8 mouse cellular contexts compared by ENCODE assay signal in the genomic region with DNA sequence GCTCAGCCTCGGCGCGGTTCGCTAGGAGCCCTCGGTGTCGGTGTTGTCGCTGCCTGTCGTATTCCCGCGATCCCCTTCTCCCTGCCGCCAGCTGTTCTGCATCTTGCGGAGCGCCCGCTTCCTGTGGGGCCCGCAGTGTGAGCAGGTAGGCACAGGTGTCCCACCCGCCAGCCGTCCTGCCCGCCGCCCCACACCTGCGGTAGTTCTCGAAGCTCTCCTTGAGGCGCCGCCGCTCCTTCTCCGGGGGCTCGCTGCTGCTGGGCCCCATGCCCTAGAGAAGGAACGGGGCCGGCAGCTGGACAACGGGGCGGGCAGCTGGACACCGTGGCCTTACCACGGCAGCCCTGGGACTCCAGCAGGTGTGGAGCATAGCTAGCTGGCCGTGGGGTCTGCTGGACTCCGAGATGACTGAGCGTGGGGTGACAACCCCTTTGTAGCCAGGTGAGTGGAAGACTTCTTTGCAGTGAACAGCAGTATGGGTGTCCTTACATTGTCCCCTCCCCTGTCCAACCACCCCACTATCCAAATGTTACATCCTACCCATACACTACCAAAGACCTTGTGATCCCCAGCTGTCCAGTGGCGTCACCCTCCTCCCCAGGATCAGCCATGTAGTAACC. TPM values are rescaled to one million over a fixed set of nuclear protein-coding genes. Genes with fewer than 3 reads are reported as not detected.
DNase-seq lines count a peak whose midpoint lies in the region; ATAC-seq and TF ChIP-seq lines count a peak whose summit lies in the region.

No protein-coding gene starts in this region.

- in situ Hi-C loops in CH12.LX (cut with MboI; ENCODE audit: low pct_ligation_motif_present, low pct_unique_long_range_greater_than_20kb, low sequenced_read_pairs), result loop anchor here (5.0 kb wide), 1 partner anchor 55 kb away; the partner anchor contains the start of gene Inpp5e

- no peaks in the 10 kb centered on the region for H3K27me3 ChIP-seq in kidney, embryonic 16.5 days (ENCODE audit: insufficient read depth, low read length)
- H3K27me3 ChIP-seq in CH12.LX (replicated peaks), result no peaks in the 10 kb centered on the region
- H3K27me3 ChIP-seq in liver, embryonic 14.5 days (ENCODE audit: control insufficient read depth, insufficient read depth, low read length), result no peaks in the 10 kb centered on the region
- H3K27me3 ChIP-seq in stomach, embryonic 16.5 days (ENCODE audit: control insufficient read depth, insufficient read depth, low read length), result no peaks in the 10 kb centered on the region

- no peaks in the 10 kb centered on the region for H3K79me2 ChIP-seq in CH12.LX (replicated peaks; ENCODE audit: control insufficient read depth, extremely low read depth, insufficient read depth, poor library complexity, severe bottlenecking)

- H3K36me3 ChIP-seq in kidney, embryonic 16.5 days (ENCODE audit: insufficient read depth, low read length), result peaks cover 16% of the 10 kb centered on the region
- peaks cover 22 to 58% of the 10 kb centered on the region in 2 experiments for H3K36me3 ChIP-seq in CH12.LX (replicated peaks in 1 of 2; ENCODE audit: control insufficient read depth in 1 of 2, insufficient read depth in 1 of 2, low read length in 1 of 2)
- no peaks in the 10 kb centered on the region for H3K36me3 ChIP-seq in liver, embryonic 14.5 days (replicated peaks; ENCODE audit: control insufficient read depth, insufficient read depth, low read depth)
- peaks cover 7% of the 10 kb centered on the region; the same call in 1 of the 2 replicates for H3K36me3 ChIP-seq in stomach, embryonic 16.5 days (ENCODE audit: control insufficient read depth, insufficient read depth, low read length)

- no peak for TF ChIP-seq POLR2A in CH12.LX (IDR thresholded peaks at IDR 0.05; ENCODE audit: low read depth, low read length)

- dilution Hi-C loops in CH12.LX (cut with MboI; ENCODE audit: extremely low pct_ligation_motif_present, extremely low pct_unique_long_range_greater_than_20kb, low sequenced_read_pairs), result no loop called here

- TF ChIP-seq RAD21 in CH12.LX (IDR thresholded peaks at IDR 0.05; ENCODE audit: low read depth, low read length), result no peak

- H3K4me1 ChIP-seq in kidney, embryonic 16.5 days (ENCODE audit: insufficient read depth, low read length), result peaks cover 19% of the 10 kb centered on the region
- peaks cover 10 to 19% of the 10 kb centered on the region in 2 experiments for H3K4me1 ChIP-seq in CH12.LX (ENCODE audit: control insufficient read depth in 1 of 2, insufficient read depth in 2 of 2)
- peaks cover 10 to 14% of the 10 kb centered on the region in 2 experiments for H3K4me1 ChIP-seq in liver, embryonic 14.5 days (replicated peaks; ENCODE audit: control insufficient read depth in 2 of 2, insufficient read depth in 2 of 2, low read length in 1 of 2)
- H3K4me1 ChIP-seq in stomach, embryonic 16.5 days (ENCODE audit: control insufficient read depth, insufficient read depth, low read length), result peaks cover 20% of the 10 kb centered on the region

- no peak for DNase-seq in kidney, postnatal 25 days
- DNase-seq in CH12.LX (ENCODE audit: extremely low read depth), result no peak
- peak; percentile 54 for DNase-seq in cerebellum, adult 11 months
- no peak for DNase-seq in liver, embryonic 14.5 days (ENCODE audit: low read depth in 3 of 3, low spot score in 3 of 3)
- no peak for DNase-seq in frontal cortex, postnatal 25 days (ENCODE audit: low spot score in 2 of 2)

- no peaks in the 10 kb centered on the region for H3K9me3 ChIP-seq in kidney, embryonic 16.5 days (ENCODE audit: low read length)
- H3K9me3 ChIP-seq in CH12.LX (replicated peaks; ENCODE audit: low read length), result no peaks in the 10 kb centered on the region
- no peaks in the 10 kb centered on the region for H3K9me3 ChIP-seq in liver, embryonic 14.5 days (ENCODE audit: control insufficient read depth, low read length)
- H3K9me3 ChIP-seq in stomach, embryonic 16.5 days (replicated peaks; ENCODE audit: control insufficient read depth, low read length), result no peaks in the 10 kb centered on the region

- no peak for TF ChIP-seq EP300 in CH12.LX (IDR thresholded peaks at IDR 0.05; ENCODE audit: low read length)
- TF ChIP-seq EP300 in liver, embryonic 14.5 days (IDR thresholded peaks at IDR 0.05; ENCODE audit: low read depth), result no peak

- peak overlapping the region; percentile 98 for H3K4me2 ChIP-seq in kidney, embryonic 16.5 days (replicated peaks; ENCODE audit: low read depth, low read length)
- peak overlapping the region; percentile 87 for H3K4me2 ChIP-seq in CH12.LX (ENCODE audit: insufficient read depth, low read depth, poor library complexity, severe bottlenecking)
- peak overlapping the region; percentile 88 for H3K4me2 ChIP-seq in liver, embryonic 14.5 days (ENCODE audit: low read depth)
- peak overlapping the region; percentile 98 for H3K4me2 ChIP-seq in stomach, embryonic 16.5 days (ENCODE audit: low read depth, low read length)

- H3K4me3 ChIP-seq in kidney, embryonic 16.5 days (ENCODE audit: low read length), result peak overlapping the region; percentile 84
- peak overlapping the region; percentile 77 to 88 (median 85) for H3K4me3 ChIP-seq in CH12.LX (replicated peaks in 1 of 3; ENCODE audit: low read depth in 2 of 3, low read length in 2 of 3, poor library complexity in 1 of 3)
- peak overlapping the region; percentile 77 to 85 for H3K4me3 ChIP-seq in liver, embryonic 14.5 days (ENCODE audit: insufficient read depth in 1 of 2, low read depth in 2 of 2, low read length in 2 of 2)
- peak overlapping the region; percentile 82 for H3K4me3 ChIP-seq in stomach, embryonic 16.5 days (replicated peaks; ENCODE audit: low read length)

- peak overlapping the region; percentile 95 for H3K9ac ChIP-seq in kidney, embryonic 16.5 days (replicated peaks; ENCODE audit: low read length)
- peak overlapping the region; percentile 71 for H3K9ac ChIP-seq in CH12.LX (ENCODE audit: insufficient read depth, low read depth)
- peak overlapping the region; percentile 92 for H3K9ac ChIP-seq in liver, embryonic 14.5 days (replicated peaks)
- peak overlapping the region; percentile 93 for H3K9ac ChIP-seq in stomach, embryonic 16.5 days (ENCODE audit: low read length)

- no peak for TF ChIP-seq CTCF in CH12.LX (conservative IDR thresholded peaks at IDR 0.05 in 1 of 2, IDR thresholded peaks at IDR 0.05 in 1 of 2; ENCODE audit: low read depth in 2 of 2, low read length in 2 of 2)
- no peak for TF ChIP-seq CTCF in liver, embryonic 14.5 days (IDR thresholded peaks at IDR 0.05; ENCODE audit: low read depth)

- ATAC-seq in kidney, embryonic 16.5 days (ENCODE audit: low FRiP score, low TSS enrichment), result peak; percentile 40
- ATAC-seq in granulocyte monocyte progenitor cell, adult 5-6 weeks (replicated peaks; ENCODE audit: poor library complexity, severe bottlenecking), result peak; percentile 12; the same call in 1 of the 2 replicates
- ATAC-seq in liver, embryonic 14.5 days (ENCODE audit: insufficient read depth), result peak; percentile 33; the same call in 1 of the 2 replicates
- peak; percentile 16; the same call in 1 of the 2 replicates for ATAC-seq in stomach, embryonic 16.5 days (ENCODE audit: insufficient read depth, low FRiP score)

- peak overlapping the region; percentile 43; the same call in 1 of the 2 replicates for H3K27ac ChIP-seq in kidney, embryonic 16.5 days (ENCODE audit: low read length)
- no peak overlapping the region for H3K27ac ChIP-seq in CH12.LX (ENCODE audit: insufficient read depth, low read depth)
- H3K27ac ChIP-seq in liver, embryonic 14.5 days, result no peak overlapping the region
- no peak overlapping the region; the same call in 1 of the 2 replicates for H3K27ac ChIP-seq in stomach, embryonic 16.5 days (ENCODE audit: low read length)

- 2% methylated on average over 36 of the region's 36 CpGs for WGBS in kidney, embryonic 16.5 days
- WGBS in liver, embryonic 14.5 days (ENCODE audit: insufficient replicate concordance), result 5% methylated on average over 36 of the region's 36 CpGs
- 2% methylated on average over 36 of the region's 36 CpGs for WGBS in stomach, embryonic 16.5 days

RNA-seq across cellular contexts. Expression of gene Dnlz, which starts 0.5 kb away (rescaled TPM):
- polyA plus RNA-seq in kidney, embryonic 16.5 days (2015; fragmentation: Nextera tagmentation; extraction: Ambion mirVana), result 30.6 and 34.2 TPM in 2 replicates
- total RNA-seq in CH12.LX (2012; rRNA removed), result 17.1 and 20.3 TPM in 2 replicates
- total RNA-seq in CH12.LX (2014; rRNA removed), result 15.1 TPM in 2 replicates
- polyA plus RNA-seq in CH12.LX (2012; ENCODE audit: insufficient read length, low read depth), result 16.5 and 17.8 TPM in 2 replicates
- total RNA-seq in granulocyte monocyte progenitor cell, adult 5-6 weeks (2014; fragmentation: Nextera tagmentation), result 9.5 and 10.4 TPM in 2 replicates
- 5.9 and 7.6 TPM in 2 replicates for total RNA-seq in granulocyte monocyte progenitor cell, adult 5-6 weeks (2017)
- polyA plus RNA-seq in liver, embryonic 14.5 days (2012; rRNA removed), result 7.6 and 7.8 TPM in 2 replicates
- polyA plus RNA-seq in liver, embryonic 14.5 days (2014; fragmentation: Nextera tagmentation; extraction: Ambion mirVana), result 7.0 and 8.4 TPM in 2 replicates
- 20.5 and 23.8 TPM in 2 replicates for polyA plus RNA-seq in stomach, embryonic 16.5 days (2015; fragmentation: Nextera tagmentation; extraction: Ambion mirVana)

RNA-seq across cellular contexts. Expression of gene Card9, which starts 8.3 kb away (rescaled TPM):
- 0.92 and 1.4 TPM in 2 replicates for polyA plus RNA-seq in kidney, embryonic 16.5 days (2015; fragmentation: Nextera tagmentation; extraction: Ambion mirVana)
- 0.42 and 0.59 TPM in 2 replicates for total RNA-seq in CH12.LX (2012; rRNA removed)
- 0.15 and 0.32 TPM in 2 replicates for total RNA-seq in CH12.LX (2014; rRNA removed)
- polyA plus RNA-seq in CH12.LX (2012; ENCODE audit: insufficient read length, low read depth), result 0.38 and 0.44 TPM in 2 replicates
- total RNA-seq in granulocyte monocyte progenitor cell, adult 5-6 weeks (2014; fragmentation: Nextera tagmentation), result 42.3 and 55.8 TPM in 2 replicates
- 121 and 122 TPM in 2 replicates for total RNA-seq in granulocyte monocyte progenitor cell, adult 5-6 weeks (2017)
- polyA plus RNA-seq in liver, embryonic 14.5 days (2012; rRNA removed), result 6.4 and 6.8 TPM in 2 replicates
- 1.1 and 2.3 TPM in 2 replicates for polyA plus RNA-seq in liver, embryonic 14.5 days (2014; fragmentation: Nextera tagmentation; extraction: Ambion mirVana)
- 1.1 and 1.5 TPM in 2 replicates for polyA plus RNA-seq in stomach, embryonic 16.5 days (2015; fragmentation: Nextera tagmentation; extraction: Ambion mirVana)

RNA-seq across cellular contexts. Expression of gene Snapc4, which starts 28.1 kb away (rescaled TPM):
- 31.7 and 35.3 TPM in 2 replicates for polyA plus RNA-seq in kidney, embryonic 16.5 days (2015; fragmentation: Nextera tagmentation; extraction: Ambion mirVana)
- total RNA-seq in CH12.LX (2012; rRNA removed), result 42.7 and 53.3 TPM in 2 replicates
- 15.3 and 18.0 TPM in 2 replicates for total RNA-seq in CH12.LX (2014; rRNA removed)
- polyA plus RNA-seq in CH12.LX (2012; ENCODE audit: insufficient read length, low read depth), result 47.1 and 48.0 TPM in 2 replicates
- 23.4 and 56.4 TPM in 2 replicates for total RNA-seq in granulocyte monocyte progenitor cell, adult 5-6 weeks (2014; fragmentation: Nextera tagmentation)
- 25.9 and 46.0 TPM in 2 replicates for total RNA-seq in granulocyte monocyte progenitor cell, adult 5-6 weeks (2017)
- 10.7 and 11.0 TPM in 2 replicates for polyA plus RNA-seq in liver, embryonic 14.5 days (2012; rRNA removed)
- 6.3 and 6.6 TPM in 2 replicates for polyA plus RNA-seq in liver, embryonic 14.5 days (2014; fragmentation: Nextera tagmentation; extraction: Ambion mirVana)
- polyA plus RNA-seq in stomach, embryonic 16.5 days (2015; fragmentation: Nextera tagmentation; extraction: Ambion mirVana), result 25.8 and 26.1 TPM in 2 replicates

RNA-seq across cellular contexts. Expression of gene Entr1, which starts 36.7 kb away (rescaled TPM):
- 125 and 127 TPM in 2 replicates for polyA plus RNA-seq in kidney, embryonic 16.5 days (2015; fragmentation: Nextera tagmentation; extraction: Ambion mirVana)
- total RNA-seq in CH12.LX (2012; rRNA removed) (41.9 and 56.9 TPM in 2 replicates), CH12.LX (2014; rRNA removed) (53.8 and 62.3 TPM in 2 replicates)
- 51.9 and 57.3 TPM in 2 replicates for polyA plus RNA-seq in CH12.LX (2012; ENCODE audit: insufficient read length, low read depth)
- total RNA-seq in granulocyte monocyte progenitor cell, adult 5-6 weeks (2014; fragmentation: Nextera tagmentation), result 48.3 and 61.2 TPM in 2 replicates
- total RNA-seq in granulocyte monocyte progenitor cell, adult 5-6 weeks (2017), result 42.2 and 42.5 TPM in 2 replicates
- polyA plus RNA-seq in liver, embryonic 14.5 days (2012; rRNA removed), result 26.3 and 35.3 TPM in 2 replicates
- polyA plus RNA-seq in liver, embryonic 14.5 days (2014; fragmentation: Nextera tagmentation; extraction: Ambion mirVana), result 36.0 and 41.6 TPM in 2 replicates
- polyA plus RNA-seq in stomach, embryonic 16.5 days (2015; fragmentation: Nextera tagmentation; extraction: Ambion mirVana), result 98.7 and 105 TPM in 2 replicates

RNA-seq across cellular contexts. Expression of gene Pmpca, which starts 36.7 kb away (rescaled TPM):
- polyA plus RNA-seq in kidney, embryonic 16.5 days (2015; fragmentation: Nextera tagmentation; extraction: Ambion mirVana), result 122 TPM in 2 replicates
- total RNA-seq in CH12.LX (2012; rRNA removed), result 79.5 and 91.2 TPM in 2 replicates
- total RNA-seq in CH12.LX (2014; rRNA removed), result 73.3 and 74.7 TPM in 2 replicates
- 143 and 176 TPM in 2 replicates for polyA plus RNA-seq in CH12.LX (2012; ENCODE audit: insufficient read length, low read depth)
- total RNA-seq in granulocyte monocyte progenitor cell, adult 5-6 weeks (2014; fragmentation: Nextera tagmentation), result 43.7 and 49.2 TPM in 2 replicates
- 60.0 and 79.2 TPM in 2 replicates for total RNA-seq in granulocyte monocyte progenitor cell, adult 5-6 weeks (2017)
- polyA plus RNA-seq in liver, embryonic 14.5 days (2012; rRNA removed), result 32.5 and 41.8 TPM in 2 replicates
- polyA plus RNA-seq in liver, embryonic 14.5 days (2014; fragmentation: Nextera tagmentation; extraction: Ambion mirVana), result 45.5 and 50.1 TPM in 2 replicates
- 97.0 and 104 TPM in 2 replicates for polyA plus RNA-seq in stomach, embryonic 16.5 days (2015; fragmentation: Nextera tagmentation; extraction: Ambion mirVana)
